ENCODE assay signal across 1 mouse cellular context in the genomic region with DNA sequence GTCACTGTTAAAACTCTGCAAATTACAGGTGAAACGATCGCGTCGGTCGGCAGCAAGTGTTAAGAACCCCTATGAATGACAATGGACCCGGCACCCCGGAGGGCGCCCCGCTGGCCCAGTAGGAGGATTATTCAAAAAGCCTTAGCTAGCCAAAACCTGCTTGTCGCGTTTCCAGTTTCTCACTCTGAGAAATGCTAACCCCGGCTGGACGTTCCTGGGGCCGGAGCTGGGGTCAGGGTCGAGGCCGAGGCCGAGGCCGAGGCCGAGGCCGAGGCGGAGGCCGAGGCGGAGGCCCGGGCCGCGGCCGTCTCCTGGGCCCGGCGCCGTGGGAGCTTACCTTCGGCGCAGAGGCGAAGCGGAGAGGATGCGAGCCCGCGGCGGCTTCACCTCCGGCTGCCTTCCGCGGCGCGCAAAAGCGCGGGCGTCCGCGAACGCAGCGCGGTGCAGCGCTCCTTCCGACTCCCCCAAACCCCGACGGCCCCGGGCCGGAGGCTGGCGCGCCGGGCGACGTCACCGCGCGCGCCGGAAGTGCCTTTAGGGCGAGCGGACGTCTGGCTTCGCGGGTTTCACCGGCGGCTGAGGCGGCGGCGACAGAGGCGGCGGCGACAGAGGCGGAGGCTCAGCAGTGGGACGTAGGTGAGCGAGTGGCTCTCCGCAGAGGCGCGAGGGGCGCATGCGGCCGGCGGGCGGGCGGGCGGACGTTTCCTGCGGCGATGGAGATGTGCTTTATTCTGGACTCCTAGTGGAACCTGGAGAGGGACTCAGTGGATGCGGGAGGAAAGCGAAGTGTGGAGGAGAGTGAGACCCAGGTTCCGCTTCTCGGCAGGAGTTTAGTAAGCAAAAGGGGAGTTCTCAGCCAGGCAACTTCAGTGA.
A peak's percentile ranks its signal among the peaks of the same experiment; 100 is the strongest.
TF ChIP-seq lines count a peak whose summit lies in the region.

A gene (minus strand): TSS at position 509 of the 873 bp plus-strand sequence.
A gene (plus strand): TSS at position 525 of the 873 bp plus-strand sequence.

TF ChIP-seq in CH12.LX, 34 proteins besides CTCF, POLR2A, EP300 and RAD21 (continued from another document):
- TF ChIP-seq CHD1 (IDR thresholded peaks at IDR 0.05; ENCODE audit: low read depth, low read length) (no peak), NRF1 (IDR thresholded peaks at IDR 0.05; ENCODE audit: low read depth, low read length) (peak; percentile 71), TBP (conservative IDR thresholded peaks at IDR 0.05; ENCODE audit: low read depth, low read length) (0 out of 2 replicates have a peak, but pooled peaks have one; percentile 22), KAT2A (IDR thresholded peaks at IDR 0.05; ENCODE audit: insufficient replicate concordance, low read length) (peak; percentile 84; the same call in 1 of the 2 replicates), TCF12 (IDR thresholded peaks at IDR 0.05; ENCODE audit: low read depth, low read length) (peak; percentile 81), RCOR1 (conservative IDR thresholded peaks at IDR 0.05; ENCODE audit: low read depth, low read length) (no peak), HCFC1 (IDR thresholded peaks at IDR 0.05; ENCODE audit: low read depth, low read length) (peak; percentile 87), MAFK (IDR thresholded peaks at IDR 0.05; ENCODE audit: insufficient replicate concordance, low read length) (no peak), MXI1 (IDR thresholded peaks at IDR 0.05; ENCODE audit: low read depth, low read length) (0 out of 2 replicates have a peak, but pooled peaks have one; percentile 30), JUN (IDR thresholded peaks at IDR 0.05; ENCODE audit: insufficient read depth, low read depth, low read length) (no peak), ZNF384 (IDR thresholded peaks at IDR 0.05; ENCODE audit: low read depth, low read length) (no peak), IRF4 (IDR thresholded peaks at IDR 0.05; ENCODE audit: low read depth, low read length) (0 out of 2 replicates have a peak, but pooled peaks have one; percentile 36), ZMIZ1 (IDR thresholded peaks at IDR 0.05; ENCODE audit: low read depth, low read length) (peak; percentile 78), USF2 (conservative IDR thresholded peaks at IDR 0.05; ENCODE audit: low read depth, low read length) (no peak), CHD2 (IDR thresholded peaks at IDR 0.05; ENCODE audit: low read length) (no peak; the same call in 1 of the 2 replicates), POLR2AphosphoS2 (IDR thresholded peaks at IDR 0.05; ENCODE audit: low read depth, low read length) (peak; percentile 71; the same call in 1 of the 2 replicates)
TF ChIP-seq in CH12.LX: peak in this region for 14.
